Mouse (Mus musculus) kidney, adult 8-10 months (tissue): ENCODE results near the gene Nt5c1a.

Source experiments
- DNase-seq, 2 experiments: peaks; one replicate each; pipeline ENCODE4 v3.0.0; 2022

The Nt5c1a gene

GRCm38 (mm10) chr4:123213975-123214374 lies 12.7 kb downstream of the Nt5c1a start:
- DNase-seq = no peak

GRCm38 (mm10) chr4:123215367-123215766 lies 14.1 kb downstream of the Nt5c1a start:
- DNase-seq = no peak

GRCm38 (mm10) chr4:123216782-123217181 lies 15.5 kb downstream of the Nt5c1a start:
- peak in 1 of 2 experiments; percentile 36 for DNase-seq

DNA sequence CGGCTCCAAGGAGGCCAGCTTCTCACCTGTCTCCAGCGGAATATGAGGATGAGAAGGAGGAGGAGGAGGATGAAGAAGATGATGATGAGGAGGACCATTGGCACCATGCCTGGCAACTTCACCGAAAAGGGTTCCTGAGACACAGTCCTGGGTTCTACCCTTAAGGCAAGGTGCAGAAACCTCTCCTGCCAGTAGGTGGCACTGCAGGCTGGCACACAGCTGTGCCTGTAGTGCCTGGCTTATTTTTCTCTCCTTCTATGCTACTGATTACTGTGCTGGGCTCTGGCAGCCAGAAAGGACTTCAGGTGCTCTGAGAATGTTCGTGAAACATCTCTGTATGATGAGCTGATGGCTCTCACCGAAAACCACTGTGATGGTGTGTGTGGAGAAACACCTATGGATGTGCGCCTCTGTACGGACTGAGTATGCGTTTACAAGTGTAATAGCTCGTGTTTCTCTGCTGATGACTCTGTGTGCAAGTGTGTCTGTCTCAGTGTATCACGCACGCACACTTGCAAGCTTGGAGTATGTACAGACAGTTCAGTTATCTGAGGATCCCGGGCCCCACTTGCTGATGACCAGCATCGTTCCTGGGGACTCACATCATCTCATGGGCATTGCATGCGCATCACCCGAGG lies 18.5 kb downstream of the Nt5c1a start:
- DNase-seq = peak in 1 of 2 experiments; percentile 61

GRCm38 (mm10) chr4:123220637-123221036 lies 19.3 kb downstream of the Nt5c1a start:
- DNase-seq = no peak

- DNase-seq = no peak
Observed at GRCm38 (mm10) chr4:123223309-123223708, 22.0 kb downstream of the Nt5c1a start.

GRCm38 (mm10) chr4:123225718-123226403 lies 24.6 kb downstream of the Nt5c1a start:
- DNase-seq = no peak

- DNase-seq = no peak
Observed at GRCm38 (mm10) chr4:123227707-123228106, 26.4 kb downstream of the Nt5c1a start.

- peak in 1 of 2 experiments; percentile 20 for DNase-seq
Observed at GRCm38 (mm10) chr4:123228270-123228669, 27.0 kb downstream of the Nt5c1a start.

- DNase-seq = no peak
Observed at GRCm38 (mm10) chr4:123229166-123229565, 27.9 kb downstream of the Nt5c1a start.

DNA sequence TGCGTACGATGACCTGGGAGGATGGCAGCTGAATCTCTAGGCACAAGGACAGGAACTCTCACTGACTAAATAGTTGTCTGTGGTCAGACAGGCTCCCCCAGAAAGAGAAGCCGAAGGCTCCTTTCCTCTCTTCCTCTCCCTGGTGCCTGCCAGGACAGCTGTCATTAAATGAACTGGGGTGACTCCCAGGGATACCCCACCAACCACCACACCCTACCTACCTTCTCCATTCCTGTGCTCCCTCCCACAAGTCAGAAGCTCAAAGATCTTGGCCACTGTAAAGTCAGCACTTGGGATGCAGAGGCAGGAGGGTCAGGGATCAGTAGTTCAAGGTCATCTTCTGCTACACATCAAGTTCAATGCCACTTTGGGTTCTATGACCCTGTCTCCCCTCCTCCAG lies 31.5 kb downstream of the Nt5c1a start:
- no peak for DNase-seq

DNA sequence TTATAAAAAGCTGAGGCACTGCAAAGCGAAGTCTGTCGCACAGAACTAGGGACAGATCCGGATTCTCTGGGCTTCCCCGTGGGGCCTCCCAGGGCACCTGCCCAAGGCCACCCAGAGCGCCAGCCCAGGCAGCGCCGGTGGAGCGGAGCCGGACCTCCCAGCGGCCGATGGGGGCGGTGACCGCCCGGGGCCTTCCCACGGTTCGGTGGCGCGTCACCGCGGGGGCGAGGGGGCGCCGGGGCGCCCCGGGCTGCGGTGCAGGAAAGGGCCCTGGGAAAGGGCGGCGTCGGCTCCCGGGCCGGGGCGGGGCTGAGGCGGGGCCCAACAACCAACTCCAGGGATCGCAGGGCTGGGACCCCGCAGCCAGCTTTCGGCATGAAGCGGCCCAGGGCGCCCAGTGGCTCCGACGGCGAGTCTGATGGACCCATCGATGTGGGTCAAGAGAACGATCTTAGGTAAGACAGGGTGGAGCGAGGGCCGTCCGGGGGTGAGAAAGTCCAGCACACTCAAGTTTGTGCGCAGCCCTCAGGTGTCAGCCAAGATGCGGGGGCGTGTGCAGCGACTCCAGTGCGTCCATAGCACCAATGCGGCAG lies 32.3 kb downstream of the Nt5c1a start, which contains the start of gene Heyl:
Heyl (plus strand) TSS at position 65 of the 593 bp plus-strand sequence.
- peak; percentile 48 to 53 for DNase-seq

GRCm38 (mm10) chr4:123235835-123236430 lies 34.6 kb downstream of the Nt5c1a start:
- DNase-seq = no peak

DNA sequence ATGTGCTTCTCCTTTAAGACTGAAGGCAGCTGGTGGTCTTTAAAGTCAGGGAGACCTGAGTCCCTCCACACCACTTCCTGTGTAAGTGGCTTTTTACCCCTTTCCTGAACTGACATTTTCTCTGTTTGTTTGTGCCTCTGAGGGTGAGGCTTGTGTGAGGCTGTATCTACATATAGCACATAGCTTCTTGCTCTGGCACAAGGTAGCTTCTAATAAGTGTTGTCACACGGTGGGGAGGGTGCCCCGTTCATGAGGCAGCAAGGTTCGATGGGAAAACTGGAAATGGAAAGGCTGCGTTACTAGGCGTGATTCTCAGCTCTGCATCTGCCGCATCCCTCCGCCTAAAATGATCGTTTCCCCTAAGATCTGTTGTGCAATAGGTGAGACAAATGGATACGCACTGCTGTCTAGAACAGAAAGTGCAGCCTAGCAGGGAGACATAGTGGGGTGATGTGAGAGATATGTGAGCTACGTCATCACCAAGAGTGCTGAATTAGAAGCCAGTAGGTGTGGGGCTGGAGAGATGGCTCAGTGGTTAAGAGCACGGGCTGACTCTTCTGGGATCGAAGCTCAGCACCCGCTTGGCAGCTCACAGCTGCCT lies 35.2 kb downstream of the Nt5c1a start:
- no peak for DNase-seq

GRCm38 (mm10) chr4:123237386-123238266 lies 36.3 kb downstream of the Nt5c1a start:
- no peak for DNase-seq

- DNase-seq = peak in 1 of 2 experiments; percentile 41
Observed at GRCm38 (mm10) chr4:123239361-123240203, 38.3 kb downstream of the Nt5c1a start.

DNA sequence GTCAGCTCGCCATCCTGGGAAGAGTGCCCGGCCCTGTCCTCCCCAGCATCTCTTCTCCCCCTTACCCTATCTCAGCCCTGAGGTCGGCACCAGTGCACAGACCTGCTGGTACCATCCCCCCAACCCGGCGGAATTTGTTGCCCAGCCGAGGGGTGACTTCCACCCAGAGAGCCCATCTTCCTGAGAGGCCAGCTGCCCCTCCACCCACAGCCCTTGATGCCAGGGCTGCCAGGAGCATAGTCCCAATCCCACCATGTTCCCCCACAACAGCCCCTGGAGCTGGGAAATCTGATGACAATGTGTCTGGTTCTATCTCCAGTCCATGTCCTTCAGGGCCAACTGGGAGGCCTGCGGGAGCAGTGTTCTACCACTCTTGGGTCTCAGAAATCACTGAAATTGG lies 44.9 kb downstream of the Nt5c1a start:
- DNase-seq = no peak

GRCm38 (mm10) chr4:123246651-123247050 lies 45.3 kb downstream of the Nt5c1a start:
- no peak for DNase-seq

- peak in 1 of 2 experiments; percentile 27 for DNase-seq
Observed at GRCm38 (mm10) chr4:123247147-123247880, 46.0 kb downstream of the Nt5c1a start.

DNA sequence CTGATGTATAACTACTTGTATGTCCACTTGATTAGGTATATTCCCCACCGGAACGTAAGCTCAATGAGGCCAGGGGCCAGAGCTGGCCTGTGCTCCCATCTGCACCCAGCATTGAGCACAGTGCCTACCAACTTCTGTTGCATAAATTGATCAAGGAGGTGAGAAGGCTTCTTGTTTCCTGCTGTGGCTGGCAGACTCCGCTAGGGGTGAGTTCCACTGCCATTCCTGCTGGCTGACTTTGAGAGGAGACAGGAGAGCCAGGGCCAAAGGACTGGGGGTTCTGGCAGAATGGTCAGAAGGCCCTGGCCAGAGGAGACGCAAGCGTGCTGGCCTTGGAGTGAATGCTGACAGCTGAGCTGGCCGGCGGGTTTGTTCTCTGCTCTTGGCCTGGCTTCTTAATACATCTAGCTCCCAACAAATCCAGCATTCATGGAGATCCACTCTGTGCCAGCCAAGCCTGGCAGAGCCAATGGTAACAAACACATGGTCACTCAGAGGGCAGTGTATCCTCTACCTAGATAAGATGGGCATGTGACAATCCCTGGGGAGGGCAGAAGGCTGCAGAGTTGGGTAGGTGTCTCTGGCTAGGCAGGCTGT lies 47.8 kb downstream of the Nt5c1a start:
- DNase-seq = no peak
